Mouse (Mus musculus): ENCODE measurements around the gene Tpm1. TPM values are rescaled to one million over a fixed set of nuclear protein-coding genes. Genes with fewer than 3 reads are reported as not detected.

The Tpm1 gene
- total and polyA plus RNA-seq, 2 experiments, result 16.1 to 35.0 TPM

GRCm38 (mm10) chr9:67035957-67036451 lies 13.2 kb downstream of the Tpm1 start:
- peaks cover 39% of the 10 kb centered on the region for H3K36me3 ChIP-seq (ENCODE audit: control insufficient read depth, insufficient read depth, low read length)
- 90% methylated on average over 12 of the region's 12 CpGs for WGBS
- no peaks in the 10 kb centered on the region for H3K27me3 ChIP-seq (ENCODE audit: control insufficient read depth, insufficient read depth, low read length)

DNA sequence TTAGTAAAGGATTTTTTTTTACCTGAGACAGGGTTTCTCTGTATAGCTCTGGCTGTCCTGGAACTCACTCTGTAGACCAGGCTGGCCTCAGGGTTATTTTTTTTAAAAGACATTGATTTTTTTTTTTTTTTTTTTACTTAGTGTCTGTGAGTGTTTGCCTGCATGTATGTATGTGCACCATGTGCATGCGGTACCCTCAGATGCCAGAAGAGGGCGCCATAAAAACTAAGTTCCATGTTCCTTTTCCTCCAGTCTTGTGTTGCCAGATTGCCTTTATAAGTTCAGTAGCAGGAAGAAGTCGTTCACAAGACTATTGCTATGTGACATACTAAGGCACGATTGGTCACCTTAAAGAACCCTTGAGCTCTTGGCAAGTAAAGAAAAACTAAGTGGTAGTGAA lies 14.5 kb downstream of the Tpm1 start:
- Histone ChIP-seq H3K79me2 (ENCODE audit: control insufficient read depth, insufficient read depth, low read length) (peaks cover 11% of the 10 kb centered on the region; the same call in 1 of the 2 replicates), H3K4me3 (ENCODE audit: insufficient read depth, low read depth, low read length) (no peak overlapping the region), H3K27me3 (ENCODE audit: control insufficient read depth, insufficient read depth, low read length) (no peaks in the 10 kb centered on the region), H3K9ac (ENCODE audit: low read depth, low read length) (no peak overlapping the region), H3K27ac (replicated peaks; ENCODE audit: insufficient read depth, low read depth, low read length) (no peak overlapping the region), H3K4me1 (ENCODE audit: control insufficient read depth, insufficient read depth, low read length) (0 out of 2 replicates have a peak, but pooled peaks cover under 1% of the 10 kb centered on the region), H3K36me3 (ENCODE audit: control insufficient read depth, insufficient read depth, low read length) (peaks cover 49% of the 10 kb centered on the region)
- no peak for DNase-seq (ENCODE audit: extremely low read depth, low read depth, low spot score)
- peak; percentile 5; the same call in 1 of the 2 replicates for TF ChIP-seq CTCF (IDR thresholded peaks at IDR 0.05; ENCODE audit: low read depth, low read length)
- TF ChIP-seq POLR2A (IDR thresholded peaks at IDR 0.05; ENCODE audit: extremely low read depth, insufficient read depth, low read length), result no peak
- WGBS, result 94% methylated on average over 4 of the region's 4 CpGs

More at GRCm38 (mm10) chr9:67035957-67036451, 13.2 kb downstream of the Tpm1 start:
- Histone ChIP-seq H3K9ac (ENCODE audit: low read depth, low read length) (no peak overlapping the region), H3K79me2 (ENCODE audit: control insufficient read depth, insufficient read depth, low read length) (peaks cover 19% of the 10 kb centered on the region; the same call in 1 of the 2 replicates), H3K27ac (replicated peaks; ENCODE audit: insufficient read depth, low read depth, low read length) (no peak overlapping the region), H3K4me1 (ENCODE audit: control insufficient read depth, insufficient read depth, low read length) (peaks cover 7% of the 10 kb centered on the region), H3K4me3 (ENCODE audit: insufficient read depth, low read depth, low read length) (no peak overlapping the region)
- DNase-seq (ENCODE audit: extremely low read depth, low read depth, low spot score), result no peak
- no peak for TF ChIP-seq CTCF (IDR thresholded peaks at IDR 0.05; ENCODE audit: low read depth, low read length)

GRCm38 (mm10) chr9:67033016-67033415 lies 16.2 kb downstream of the Tpm1 start:
- no peak for TF ChIP-seq CTCF (IDR thresholded peaks at IDR 0.05; ENCODE audit: low read depth, low read length)
- no peak for TF ChIP-seq POLR2A (IDR thresholded peaks at IDR 0.05; ENCODE audit: extremely low read depth, insufficient read depth, low read length)
- WGBS, result 94% methylated on average over 10 of the region's 10 CpGs
- Histone ChIP-seq H3K36me3 (ENCODE audit: control insufficient read depth, insufficient read depth, low read length) (peaks cover 51% of the 10 kb centered on the region), H3K4me3 (ENCODE audit: insufficient read depth, low read depth, low read length) (no peak overlapping the region), H3K4me1 (ENCODE audit: control insufficient read depth, insufficient read depth, low read length) (no peaks in the 10 kb centered on the region), H3K27ac (replicated peaks; ENCODE audit: insufficient read depth, low read depth, low read length) (no peak overlapping the region), H3K27me3 (ENCODE audit: control insufficient read depth, insufficient read depth, low read length) (no peaks in the 10 kb centered on the region), H3K9ac (ENCODE audit: low read depth, low read length) (no peak overlapping the region), H3K79me2 (ENCODE audit: control insufficient read depth, insufficient read depth, low read length) (no peaks in the 10 kb centered on the region)
- DNase-seq (ENCODE audit: extremely low read depth, low read depth, low spot score), result no peak

GRCm38 (mm10) chr9:67032611-67033010 lies 16.6 kb downstream of the Tpm1 start:
- TF ChIP-seq POLR2A (IDR thresholded peaks at IDR 0.05; ENCODE audit: extremely low read depth, insufficient read depth, low read length), result no peak
- TF ChIP-seq CTCF (IDR thresholded peaks at IDR 0.05; ENCODE audit: low read depth, low read length), result no peak
- WGBS, result 92% methylated on average over 15 of the region's 15 CpGs
- Histone ChIP-seq H3K9ac (ENCODE audit: low read depth, low read length) (no peak overlapping the region), H3K36me3 (ENCODE audit: control insufficient read depth, insufficient read depth, low read length) (peaks cover 53% of the 10 kb centered on the region), H3K4me1 (ENCODE audit: control insufficient read depth, insufficient read depth, low read length) (no peaks in the 10 kb centered on the region), H3K27ac (replicated peaks; ENCODE audit: insufficient read depth, low read depth, low read length) (no peak overlapping the region), H3K79me2 (ENCODE audit: control insufficient read depth, insufficient read depth, low read length) (no peaks in the 10 kb centered on the region), H3K4me3 (ENCODE audit: insufficient read depth, low read depth, low read length) (no peak overlapping the region), H3K27me3 (ENCODE audit: control insufficient read depth, insufficient read depth, low read length) (no peaks in the 10 kb centered on the region)
- DNase-seq (ENCODE audit: extremely low read depth, low read depth, low spot score), result no peak

DNA sequence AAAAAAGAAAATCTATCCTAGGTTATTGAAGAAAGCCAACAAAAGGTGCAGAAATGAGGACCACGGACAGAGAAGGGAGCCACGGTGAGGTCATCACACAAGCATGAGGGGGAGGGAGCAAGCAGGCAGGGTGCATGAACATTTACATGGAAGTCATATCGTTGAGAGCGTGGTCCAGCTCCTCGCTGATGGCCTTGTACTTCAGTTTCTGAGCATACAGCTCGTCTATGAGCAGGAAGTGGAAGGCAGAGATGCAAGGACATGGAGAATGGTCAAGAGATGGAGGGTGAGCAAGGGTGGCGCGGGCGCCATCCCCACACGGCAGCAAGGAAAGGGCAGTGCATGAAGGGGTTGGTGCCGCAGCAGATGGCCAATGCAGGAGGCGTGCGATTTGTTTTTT lies 19.7 kb downstream of the Tpm1 start:
- Histone ChIP-seq H3K4me1 (ENCODE audit: control insufficient read depth, insufficient read depth, low read length) (peaks cover 8% of the 10 kb centered on the region; the same call in 1 of the 2 replicates), H3K27me3 (ENCODE audit: control insufficient read depth, insufficient read depth, low read length) (no peaks in the 10 kb centered on the region), H3K36me3 (ENCODE audit: control insufficient read depth, insufficient read depth, low read length) (peaks cover 42% of the 10 kb centered on the region), H3K27ac (replicated peaks; ENCODE audit: insufficient read depth, low read depth, low read length) (no peak overlapping the region), H3K4me3 (ENCODE audit: insufficient read depth, low read depth, low read length) (no peak overlapping the region), H3K79me2 (ENCODE audit: control insufficient read depth, insufficient read depth, low read length) (no peaks in the 10 kb centered on the region), H3K9ac (ENCODE audit: low read depth, low read length) (no peak overlapping the region)
- TF ChIP-seq POLR2A (IDR thresholded peaks at IDR 0.05; ENCODE audit: extremely low read depth, insufficient read depth, low read length) (no peak), CTCF (IDR thresholded peaks at IDR 0.05; ENCODE audit: low read depth, low read length) (no peak)
- 92% methylated on average over 13 of the region's 13 CpGs for WGBS
- DNase-seq (ENCODE audit: extremely low read depth, low read depth, low spot score), result no peak

GRCm38 (mm10) chr9:67028929-67029328 lies 20.3 kb downstream of the Tpm1 start:
- Histone ChIP-seq H3K27ac (replicated peaks; ENCODE audit: insufficient read depth, low read depth, low read length) (no peak overlapping the region), H3K4me3 (ENCODE audit: insufficient read depth, low read depth, low read length) (no peak overlapping the region), H3K9ac (ENCODE audit: low read depth, low read length) (no peak overlapping the region), H3K27me3 (ENCODE audit: control insufficient read depth, insufficient read depth, low read length) (no peaks in the 10 kb centered on the region), H3K79me2 (ENCODE audit: control insufficient read depth, insufficient read depth, low read length) (no peaks in the 10 kb centered on the region), H3K4me1 (ENCODE audit: control insufficient read depth, insufficient read depth, low read length) (peaks cover 8% of the 10 kb centered on the region; the same call in 1 of the 2 replicates), H3K36me3 (ENCODE audit: control insufficient read depth, insufficient read depth, low read length) (peaks cover 39% of the 10 kb centered on the region)
- DNase-seq (ENCODE audit: extremely low read depth, low read depth, low spot score), result no peak
- TF ChIP-seq POLR2A (IDR thresholded peaks at IDR 0.05; ENCODE audit: extremely low read depth, insufficient read depth, low read length) (no peak), CTCF (IDR thresholded peaks at IDR 0.05; ENCODE audit: low read depth, low read length) (no peak)
- 73% methylated on average over 4 of the region's 4 CpGs for WGBS

Data from liver, adult 2 months (tissue).